Mouse (Mus musculus) limb, embryonic 10.5 days (tissue): Measurements from ENCODE around the gene Fgfr2. TPM values are rescaled to one million over a fixed set of nuclear protein-coding genes. Genes with fewer than 3 reads are reported as not detected.

ENCODE experiments used
- DNase-seq: peaks from one replicate; pipeline ENCODE4 v3.0.0-alpha.2; 2017; ENCODE audit warnings: low spot score
- H3K27ac ChIP-seq: fragments of 300-500 bp; sonication (generic); 2 replicates; pipeline ENCODE4 v1.5.1; 2016; ENCODE audit warnings: mild to moderate bottlenecking
- H3K27me3 ChIP-seq: fragments of 300-500 bp; sonication (generic); 2 replicates; pipeline ENCODE4 v1.6.1; 2016; ENCODE audit warnings: low read depth, mild to moderate bottlenecking; ENCODE audit not compliant: poor library complexity, severe bottlenecking
- H3K36me3 ChIP-seq: fragments of 300-500 bp; sonication (generic); 2 replicates; pipeline ENCODE4 v1.6.1; 2016; ENCODE audit warnings: mild to moderate bottlenecking, moderate library complexity
- H3K4me1 ChIP-seq: fragments of 300-500 bp; sonication (generic); 2 replicates; pipeline ENCODE4 v1.6.1; 2016
- H3K4me3 ChIP-seq: fragments of 300-500 bp; sonication (generic); 2 replicates; pipeline ENCODE4 v1.5.1; 2016; ENCODE audit warnings: mild to moderate bottlenecking, moderate library complexity
- H3K9me3 ChIP-seq: fragments of 300-500 bp; sonication (generic); replicated peaks from 2 replicates; pipeline ENCODE4 v1.6.1; 2016; ENCODE audit warnings: mild to moderate bottlenecking
- WGBS: fragments of 180-500 bp; shearing (Covaris S2); methylation state at CpG from one replicate; pipeline ENCODE4 v1.1.7; 2016; 5-methylcytosine and 5-hydroxymethylcytosine counted together
- polyA plus RNA-seq: library from polyadenylated mRNA; unstranded; fragments of >200 nt; fragmentation: Nextera tagmentation; extraction: Ambion mirVana; gene quantifications from 2 replicates; pipeline ENCODE4 v1.2.1, GENCODE M21; 2016

The Fgfr2 gene
- polyA plus RNA-seq, 1 experiment from 2014 or later, result 64.4 TPM

- under 1% methylated on average over 55 of the region's 55 CpGs for WGBS
- H3K36me3 ChIP-seq, result peaks cover 34% of the 10 kb centered on the region
- peak within 1 kb of the TSS; percentile 89 for H3K4me3 ChIP-seq
- H3K27me3 ChIP-seq, result no peaks in the 10 kb centered on the region
- peak; percentile 96 for DNase-seq
- H3K27ac ChIP-seq, result peak within 1 kb of the TSS; percentile 96
- no peaks in the 10 kb centered on the region for H3K9me3 ChIP-seq
- H3K4me1 ChIP-seq, result peaks cover 17% of the 10 kb centered on the region
Observed at GRCm38 (mm10) chr7:131362615-131363300, 1760.4 kb downstream of the Fgfr2 start, which contains the start of gene 2310057M21Rik. Gene 2310057M21Rik, minus strand, starts transcription at chr7:131362759.

DNA sequence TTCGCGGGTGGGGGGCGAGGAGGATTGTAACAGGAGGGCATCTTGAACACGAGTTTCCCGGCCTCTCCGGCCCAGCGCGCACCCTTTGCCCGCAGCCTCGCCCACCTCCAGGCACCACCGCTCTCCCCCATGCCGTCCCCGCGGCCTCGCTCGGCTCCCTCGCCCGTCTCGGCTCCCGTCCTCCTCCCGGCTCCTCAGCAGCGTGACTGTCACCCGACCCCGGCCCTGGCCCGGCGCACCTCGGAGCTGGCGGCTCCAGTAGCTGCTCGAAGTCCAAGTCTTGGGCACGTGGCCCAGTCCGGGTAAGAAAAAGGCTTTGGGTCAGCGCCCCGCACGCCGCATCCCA lies 1760.9 kb downstream of the Fgfr2 start:
- WGBS, result 1% methylated on average over 35 of the region's 35 CpGs
- Histone ChIP-seq H3K4me1 (peaks cover 17% of the 10 kb centered on the region), H3K27me3 (no peaks in the 10 kb centered on the region), H3K27ac (peak overlapping the region; percentile 96), H3K36me3 (peaks cover 39% of the 10 kb centered on the region), H3K9me3 (no peaks in the 10 kb centered on the region), H3K4me3 (peak overlapping the region; percentile 89)
- no peak for DNase-seq

GRCm38 (mm10) chr7:131356105-131356504 lies 1767.0 kb downstream of the Fgfr2 start:
- H3K36me3 ChIP-seq, result peaks cover 93% of the 10 kb centered on the region

GRCm38 (mm10) chr7:131345856-131346541 lies 1777.2 kb downstream of the Fgfr2 start:
- H3K36me3 ChIP-seq, result peaks cover 90% of the 10 kb centered on the region
- no peak for DNase-seq
- no peaks in the 10 kb centered on the region for H3K27me3 ChIP-seq
- 94% methylated on average over 7 of the region's 7 CpGs for WGBS
- H3K4me3 ChIP-seq, result no peak overlapping the region
- no peaks in the 10 kb centered on the region for H3K9me3 ChIP-seq
- H3K27ac ChIP-seq, result no peak overlapping the region
- H3K4me1 ChIP-seq, result no peaks in the 10 kb centered on the region

More at GRCm38 (mm10) chr7:131356105-131356504, 1767.0 kb downstream of the Fgfr2 start:
- Histone ChIP-seq H3K27me3 (no peaks in the 10 kb centered on the region), H3K9me3 (no peaks in the 10 kb centered on the region), H3K4me1 (peaks cover 2% of the 10 kb centered on the region), H3K27ac (no peak overlapping the region), H3K4me3 (no peak overlapping the region)
- DNase-seq, result no peak
- 95% methylated on average over 13 of the region's 13 CpGs for WGBS

GRCm38 (mm10) chr7:131337502-131338068 lies 1785.6 kb downstream of the Fgfr2 start:
- H3K27ac ChIP-seq, result no peak overlapping the region
- WGBS, result 80% methylated on average over 8 of the region's 8 CpGs
- H3K27me3 ChIP-seq, result no peaks in the 10 kb centered on the region
- H3K4me3 ChIP-seq, result no peak overlapping the region
- H3K36me3 ChIP-seq, result peaks cover 40% of the 10 kb centered on the region
- H3K9me3 ChIP-seq, result no peaks in the 10 kb centered on the region
- no peak for DNase-seq
- H3K4me1 ChIP-seq, result no peaks in the 10 kb centered on the region

DNA sequence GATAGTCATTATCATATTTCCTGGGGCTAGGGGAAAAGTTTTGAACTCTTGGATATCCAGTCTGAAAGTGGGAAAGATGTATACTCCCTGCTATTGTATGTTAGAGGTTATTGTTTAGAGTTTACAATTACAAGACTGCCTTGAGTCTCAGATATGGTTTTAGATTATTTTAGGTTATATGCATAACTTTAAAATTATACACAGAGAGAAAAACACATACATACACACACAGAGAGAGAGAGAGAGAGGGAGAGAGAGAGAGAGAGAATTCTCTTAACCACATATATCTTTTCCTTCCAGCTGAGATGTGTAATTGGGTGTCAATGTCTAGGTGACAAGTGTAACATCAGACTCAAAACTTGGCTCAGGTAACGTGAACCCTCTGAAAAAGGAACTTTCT lies 1789.6 kb downstream of the Fgfr2 start, which contains the start of gene Fam24a:
TSS of gene Fam24a (plus strand) at position 301 of the 400 bp plus-strand sequence.
- Histone ChIP-seq H3K4me1 (no peaks in the 10 kb centered on the region), H3K27ac (no peak within 1 kb of the TSS), H3K9me3 (no peaks in the 10 kb centered on the region), H3K4me3 (no peak within 1 kb of the TSS), H3K36me3 (0 out of 2 replicates have a peak, but pooled peaks cover 4% of the 10 kb centered on the region), H3K27me3 (no peaks in the 10 kb centered on the region)
- 54% methylated on average over 1 of the region's 1 CpGs for WGBS
- DNase-seq, result no peak

DNA sequence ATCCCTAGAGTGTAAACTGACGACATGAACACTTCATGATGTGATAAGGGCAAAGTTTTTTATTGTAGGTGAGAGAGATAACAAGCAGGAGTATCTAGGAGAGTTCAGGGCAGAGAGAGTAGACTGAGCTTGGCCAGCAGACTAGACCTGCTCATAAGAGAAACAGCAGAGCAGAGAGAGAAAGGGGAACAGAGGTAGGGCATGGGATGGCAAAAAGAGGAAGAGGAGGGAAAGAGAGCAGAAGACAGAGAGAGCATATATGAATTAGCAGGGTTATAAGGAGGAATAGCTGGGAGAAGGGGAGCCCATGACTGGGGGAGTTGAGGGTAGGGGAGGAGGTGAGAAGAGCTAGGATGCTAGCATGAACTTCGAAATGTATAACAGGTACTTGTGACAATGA lies 1791.5 kb downstream of the Fgfr2 start:
- no peak overlapping the region for H3K4me3 ChIP-seq
- H3K27ac ChIP-seq, result no peak overlapping the region
- H3K4me1 ChIP-seq, result no peaks in the 10 kb centered on the region
- DNase-seq, result no peak
- H3K27me3 ChIP-seq, result no peaks in the 10 kb centered on the region
- 75% methylated on average over 2 of the region's 2 CpGs for WGBS
- no peaks in the 10 kb centered on the region for H3K36me3 ChIP-seq
- no peaks in the 10 kb centered on the region for H3K9me3 ChIP-seq

- 91% methylated on average over 5 of the region's 5 CpGs for WGBS
Observed at GRCm38 (mm10) chr7:131329416-131329815, 1793.7 kb downstream of the Fgfr2 start, which contains the start of gene Fam24b. Gene Fam24b, minus strand, starts transcription at chr7:131329516.

GRCm38 (mm10) chr7:131327054-131327453 lies 1796.1 kb downstream of the Fgfr2 start:
- DNase-seq, result no peak
- no peaks in the 10 kb centered on the region for H3K27me3 ChIP-seq
- WGBS, result 88% methylated on average over 5 of the region's 5 CpGs
- no peaks in the 10 kb centered on the region for H3K36me3 ChIP-seq
- H3K4me1 ChIP-seq, result no peaks in the 10 kb centered on the region
- H3K9me3 ChIP-seq, result no peaks in the 10 kb centered on the region
- H3K27ac ChIP-seq, result no peak overlapping the region
- no peak overlapping the region for H3K4me3 ChIP-seq

More at GRCm38 (mm10) chr7:131329416-131329815, 1793.7 kb downstream of the Fgfr2 start, which contains the start of gene Fam24b:
- Histone ChIP-seq H3K9me3 (no peaks in the 10 kb centered on the region), H3K4me3 (no peak within 1 kb of the TSS), H3K27ac (no peak within 1 kb of the TSS), H3K36me3 (no peaks in the 10 kb centered on the region), H3K27me3 (no peaks in the 10 kb centered on the region), H3K4me1 (no peaks in the 10 kb centered on the region)
- no peak for DNase-seq

DNA sequence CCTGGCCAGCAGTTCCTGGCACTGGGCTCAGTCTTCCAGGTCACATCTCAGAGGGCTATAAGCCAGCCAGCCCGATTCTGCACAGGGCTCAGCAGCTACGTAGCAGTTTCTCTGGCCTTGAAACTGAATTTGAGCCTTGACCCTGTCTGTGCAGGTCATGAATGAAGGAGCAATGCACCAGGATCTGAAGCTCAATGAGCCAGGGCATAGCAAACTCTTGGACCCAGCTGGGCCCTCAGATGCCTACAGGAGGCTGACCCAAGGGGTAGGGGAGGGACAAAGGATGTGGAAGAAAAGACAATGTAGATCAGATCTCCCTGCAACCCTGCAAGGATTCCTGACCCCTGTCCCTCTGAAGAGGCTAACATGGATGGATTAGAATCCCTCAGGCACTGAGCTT lies 1801.0 kb downstream of the Fgfr2 start, which contains the start of gene Cuzd1:
TSS of gene Cuzd1 (minus strand) at position 101 of the 400 bp plus-strand sequence.
- H3K27me3 ChIP-seq, result no peaks in the 10 kb centered on the region
- DNase-seq, result no peak
- no peaks in the 10 kb centered on the region for H3K9me3 ChIP-seq
- no peak within 1 kb of the TSS for H3K4me3 ChIP-seq
- H3K4me1 ChIP-seq, result no peaks in the 10 kb centered on the region
- 86% methylated on average over 2 of the region's 2 CpGs for WGBS
- no peaks in the 10 kb centered on the region for H3K36me3 ChIP-seq
- no peak within 1 kb of the TSS for H3K27ac ChIP-seq

DNA sequence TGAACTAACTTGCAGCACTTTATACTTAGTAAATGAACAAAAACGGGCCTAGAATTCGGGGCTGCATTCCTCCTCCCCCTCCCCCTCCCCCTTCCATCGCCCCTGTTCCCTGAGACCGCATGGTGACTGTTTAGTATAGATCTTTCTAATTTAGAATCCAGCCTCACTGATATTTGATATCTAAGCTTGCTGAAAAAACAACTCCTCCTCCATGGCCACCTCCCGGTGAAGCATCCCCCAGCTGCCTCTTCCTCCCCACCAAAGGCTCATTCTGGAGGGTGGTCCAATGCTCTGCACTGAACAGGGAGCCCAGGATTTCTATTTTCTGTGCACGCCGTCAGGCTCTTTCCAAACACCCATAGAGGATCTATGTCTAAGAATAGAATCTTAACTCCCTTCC lies 1804.8 kb downstream of the Fgfr2 start:
- Histone ChIP-seq H3K27ac (no peak overlapping the region), H3K36me3 (no peaks in the 10 kb centered on the region), H3K27me3 (no peaks in the 10 kb centered on the region), H3K4me3 (no peak overlapping the region), H3K4me1 (no peaks in the 10 kb centered on the region), H3K9me3 (no peaks in the 10 kb centered on the region)
- DNase-seq, result no peak
- 88% methylated on average over 5 of the region's 7 CpGs for WGBS

- Histone ChIP-seq H3K9me3 (no peaks in the 10 kb centered on the region), H3K27ac (no peak overlapping the region), H3K27me3 (no peaks in the 10 kb centered on the region), H3K4me3 (no peak overlapping the region), H3K4me1 (no peaks in the 10 kb centered on the region), H3K36me3 (no peaks in the 10 kb centered on the region)
- DNase-seq, result no peak
- WGBS, result 65% methylated on average over 12 of the region's 12 CpGs
Observed at GRCm38 (mm10) chr7:131317587-131317986, 1805.6 kb downstream of the Fgfr2 start.

DNA sequence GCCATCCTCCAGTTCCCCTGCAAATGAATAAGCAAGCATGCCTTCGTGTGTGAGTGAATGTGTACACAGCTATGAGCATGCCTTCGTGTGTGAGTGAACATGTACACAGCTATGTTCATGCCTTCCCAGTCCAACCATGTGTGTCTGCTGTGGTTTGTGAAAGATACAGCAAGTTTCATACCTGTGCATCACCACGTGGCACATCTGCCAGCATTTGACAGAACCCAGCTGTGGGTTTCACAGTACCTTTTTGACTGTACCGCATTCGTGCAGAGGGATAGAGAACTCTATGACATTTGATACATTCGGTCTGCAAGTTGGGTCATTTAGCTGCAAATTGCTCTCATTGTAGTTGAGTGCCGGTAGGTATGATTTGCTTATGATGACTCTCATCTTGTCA lies 1808.7 kb downstream of the Fgfr2 start:
- Histone ChIP-seq H3K27ac (no peak overlapping the region), H3K9me3 (no peaks in the 10 kb centered on the region), H3K36me3 (no peaks in the 10 kb centered on the region), H3K4me1 (no peaks in the 10 kb centered on the region), H3K27me3 (no peaks in the 10 kb centered on the region), H3K4me3 (no peak overlapping the region)
- DNase-seq, result no peak
- WGBS, result 88% methylated on average over 7 of the region's 7 CpGs
